In the genomic region with DNA sequence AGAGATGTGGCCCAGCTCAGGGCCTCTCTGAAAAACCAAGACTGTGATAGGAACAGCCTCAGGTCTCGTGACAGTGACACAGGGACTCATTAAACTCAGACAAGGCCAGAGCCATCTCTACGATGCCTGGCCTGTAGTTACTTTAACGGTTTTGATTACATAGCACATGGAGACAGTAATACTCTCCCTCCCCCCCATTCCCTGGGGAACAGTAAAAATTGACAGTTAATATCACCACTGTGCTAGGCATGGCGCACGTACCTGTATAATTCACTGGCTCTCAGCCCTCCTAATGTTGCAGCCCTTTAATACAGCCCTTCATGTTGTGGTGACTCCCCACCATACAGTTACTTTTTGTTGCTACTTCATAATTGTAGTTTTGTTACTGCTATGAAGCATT, we compare ENCODE assay signal across 19 mouse cellular contexts. TPM values are rescaled to one million over a fixed set of nuclear protein-coding genes. Genes with fewer than 3 reads are reported as not detected.
DNase-seq lines count a peak whose midpoint lies in the region; ATAC-seq and TF ChIP-seq lines count a peak whose summit lies in the region.
"Had no signal": no experiment of that assay in that cellular context is flagged by ENCODE, and none has a peak within 500 bp of the region (broad histone marks: within the 10 kb centered on the region; RNA-seq: fewer than 3 reads in every experiment).

No protein-coding gene starts in this region.

- peak overlapping the region; percentile 84 for H3K27ac ChIP-seq in forebrain, embryonic 13.5 days
- no peak overlapping the region for H3K27ac ChIP-seq in forebrain, embryonic 14.5 days (ENCODE audit: low read depth, low read length)
- peak overlapping the region; percentile 67 for H3K27ac ChIP-seq in midbrain, embryonic 14.5 days (replicated peaks; ENCODE audit: low read depth, low read length)
- H3K27ac ChIP-seq in midbrain, embryonic 11.5 days (ENCODE audit: low read depth, low read length) = no peak overlapping the region
- H3K27ac ChIP-seq in hindbrain, embryonic 15.5 days (replicated peaks) = 0 out of 2 replicates have a peak overlapping the region, but pooled peaks have one; percentile 53
- H3K27ac ChIP-seq in neural tube, embryonic 14.5 days (ENCODE audit: low read depth, low read length) = peak overlapping the region; percentile 80
- no peak overlapping the region for H3K27ac ChIP-seq in thymus, adult 2 months (ENCODE audit: control insufficient read depth, insufficient read depth, low read length)
- H3K27ac ChIP-seq: intestine, embryonic 15.5 days; liver, embryonic 12.5 days had no signal

- H3K27me3 ChIP-seq in forebrain, embryonic 13.5 days = no peaks in the 10 kb centered on the region
- no peaks in the 10 kb centered on the region for H3K27me3 ChIP-seq in forebrain, embryonic 14.5 days (replicated peaks; ENCODE audit: control insufficient read depth, insufficient read depth, low read length)
- no peaks in the 10 kb centered on the region for H3K27me3 ChIP-seq in midbrain, embryonic 14.5 days (ENCODE audit: control insufficient read depth, insufficient read depth, low read length)
- no peaks in the 10 kb centered on the region for H3K27me3 ChIP-seq in midbrain, embryonic 11.5 days (ENCODE audit: control insufficient read depth, insufficient read depth, low read length)
- no peaks in the 10 kb centered on the region for H3K27me3 ChIP-seq in hindbrain, embryonic 15.5 days
- H3K27me3 ChIP-seq in neural tube, embryonic 14.5 days (ENCODE audit: control insufficient read depth, insufficient read depth, low read length) = no peaks in the 10 kb centered on the region
- H3K27me3 ChIP-seq in thymus, adult 2 months (ENCODE audit: control insufficient read depth, insufficient read depth, low read length) = no peaks in the 10 kb centered on the region
- H3K27me3 ChIP-seq: intestine, embryonic 15.5 days; liver, embryonic 12.5 days had no signal

- WGBS in forebrain, embryonic 13.5 days = 83% methylated on average over 5 of the region's 5 CpGs
- WGBS in forebrain, embryonic 14.5 days = 86% methylated on average over 5 of the region's 5 CpGs
- 68% methylated on average over 5 of the region's 5 CpGs for WGBS in midbrain, embryonic 14.5 days
- WGBS in midbrain, embryonic 11.5 days = 86% methylated on average over 5 of the region's 5 CpGs
- 49% methylated on average over 5 of the region's 5 CpGs for WGBS in hindbrain, embryonic 15.5 days
- WGBS in neural tube, embryonic 14.5 days = 35% methylated on average over 5 of the region's 5 CpGs
- 95% methylated on average over 5 of the region's 5 CpGs for WGBS in thymus, adult 2 months

- H3K4me3 ChIP-seq in forebrain, embryonic 13.5 days = no peak overlapping the region
- H3K4me3 ChIP-seq in forebrain, embryonic 14.5 days (ENCODE audit: low read depth, low read length) = no peak overlapping the region
- H3K4me3 ChIP-seq in midbrain, embryonic 14.5 days (replicated peaks; ENCODE audit: low read depth, low read length) = no peak overlapping the region
- H3K4me3 ChIP-seq in midbrain, embryonic 11.5 days (ENCODE audit: low read depth, low read length) = no peak overlapping the region
- H3K4me3 ChIP-seq in hindbrain, embryonic 15.5 days = no peak overlapping the region
- no peak overlapping the region for H3K4me3 ChIP-seq in neural tube, embryonic 14.5 days (ENCODE audit: low read depth, low read length)
- no peak overlapping the region for H3K4me3 ChIP-seq in thymus, adult 2 months (ENCODE audit: control insufficient read depth, insufficient read depth, low read length)
- H3K4me3 ChIP-seq: intestine, embryonic 15.5 days; liver, embryonic 12.5 days had no signal

- H3K9me3 ChIP-seq in forebrain, embryonic 13.5 days (replicated peaks) = no peaks in the 10 kb centered on the region
- H3K9me3 ChIP-seq in forebrain, embryonic 14.5 days (replicated peaks; ENCODE audit: control insufficient read depth, low read length) = no peaks in the 10 kb centered on the region
- no peaks in the 10 kb centered on the region for H3K9me3 ChIP-seq in midbrain, embryonic 14.5 days (ENCODE audit: control insufficient read depth, low read length)
- H3K9me3 ChIP-seq in midbrain, embryonic 11.5 days (ENCODE audit: control insufficient read depth, low read length) = no peaks in the 10 kb centered on the region
- no peaks in the 10 kb centered on the region for H3K9me3 ChIP-seq in hindbrain, embryonic 15.5 days
- no peaks in the 10 kb centered on the region for H3K9me3 ChIP-seq in neural tube, embryonic 14.5 days (ENCODE audit: control insufficient read depth, low read length)
- H3K9me3 ChIP-seq: intestine, embryonic 15.5 days; liver, embryonic 12.5 days had no signal

- no peak for TF ChIP-seq CTCF in thymus, adult 2 months (IDR thresholded peaks at IDR 0.05; ENCODE audit: borderline replicate concordance, control insufficient read depth, extremely low read depth, insufficient read depth, low read length, poor library complexity)

- H3K36me3 ChIP-seq in forebrain, embryonic 13.5 days (ENCODE audit: poor library complexity, severe bottlenecking) = peaks cover 59% of the 10 kb centered on the region
- H3K36me3 ChIP-seq in forebrain, embryonic 14.5 days (ENCODE audit: control insufficient read depth, insufficient read depth, low read length) = peaks cover 59% of the 10 kb centered on the region
- H3K36me3 ChIP-seq in midbrain, embryonic 14.5 days (ENCODE audit: control insufficient read depth, insufficient read depth, low read length) = peaks cover 52% of the 10 kb centered on the region
- H3K36me3 ChIP-seq in midbrain, embryonic 11.5 days (ENCODE audit: control insufficient read depth, insufficient read depth, low read length) = peaks cover 7% of the 10 kb centered on the region
- peaks cover 30% of the 10 kb centered on the region for H3K36me3 ChIP-seq in hindbrain, embryonic 15.5 days
- H3K36me3 ChIP-seq in neural tube, embryonic 14.5 days (ENCODE audit: control insufficient read depth, insufficient read depth, low read length) = peaks cover 27% of the 10 kb centered on the region
- peaks cover 44% of the 10 kb centered on the region for H3K36me3 ChIP-seq in thymus, adult 2 months (ENCODE audit: control insufficient read depth, insufficient read depth, low read length)

- no peak overlapping the region for H3K4me2 ChIP-seq in forebrain, embryonic 13.5 days
- H3K4me2 ChIP-seq in forebrain, embryonic 14.5 days (ENCODE audit: low read length) = no peak overlapping the region
- no peak overlapping the region for H3K4me2 ChIP-seq in midbrain, embryonic 14.5 days (ENCODE audit: low read length)
- no peak overlapping the region for H3K4me2 ChIP-seq in midbrain, embryonic 11.5 days
- no peak overlapping the region for H3K4me2 ChIP-seq in hindbrain, embryonic 15.5 days
- H3K4me2 ChIP-seq in neural tube, embryonic 14.5 days (ENCODE audit: low read depth, low read length) = no peak overlapping the region
- H3K4me2 ChIP-seq: intestine, embryonic 15.5 days; liver, embryonic 12.5 days had no signal

- H3K9ac ChIP-seq in forebrain, embryonic 13.5 days = no peak overlapping the region
- H3K9ac ChIP-seq in forebrain, embryonic 14.5 days (ENCODE audit: low read length) = no peak overlapping the region
- H3K9ac ChIP-seq in midbrain, embryonic 14.5 days (replicated peaks; ENCODE audit: low read length) = no peak overlapping the region
- H3K9ac ChIP-seq in midbrain, embryonic 11.5 days (ENCODE audit: low read length) = no peak overlapping the region
- H3K9ac ChIP-seq in hindbrain, embryonic 15.5 days = no peak overlapping the region
- H3K9ac ChIP-seq in neural tube, embryonic 14.5 days (replicated peaks; ENCODE audit: low read depth, low read length) = no peak overlapping the region
- H3K9ac ChIP-seq: intestine, embryonic 15.5 days; liver, embryonic 12.5 days had no signal

- no peak for DNase-seq in forebrain, embryonic 14.5 days (ENCODE audit: low spot score)
- DNase-seq in midbrain, embryonic 14.5 days = no peak
- no peak for DNase-seq in midbrain, embryonic 11.5 days (ENCODE audit: low spot score, missing footprints)
- DNase-seq in urinary bladder, adult 2 months (ENCODE audit: low spot score) = no peak
- no peak for DNase-seq in thymus, adult 2 months
- DNase-seq: adrenal gland, postnatal 36 days; cerebellum, adult 9-10 months; heart, postnatal 4 days; kidney, adult 8-10 months; kidney, postnatal 10 days; lung, adult 18-20 months; lung, postnatal 14 days; thymus, adult 18-20 months; thymus, postnatal 4 days had no signal

- H3K4me1 ChIP-seq in forebrain, embryonic 13.5 days = peaks cover 22% of the 10 kb centered on the region
- peaks cover 6% of the 10 kb centered on the region for H3K4me1 ChIP-seq in forebrain, embryonic 14.5 days (ENCODE audit: control insufficient read depth, insufficient read depth, low read length)
- no peaks in the 10 kb centered on the region for H3K4me1 ChIP-seq in midbrain, embryonic 14.5 days (ENCODE audit: control insufficient read depth, insufficient read depth, low read length)
- H3K4me1 ChIP-seq in midbrain, embryonic 11.5 days (ENCODE audit: control insufficient read depth, insufficient read depth, low read length) = no peaks in the 10 kb centered on the region
- peaks cover 21% of the 10 kb centered on the region for H3K4me1 ChIP-seq in hindbrain, embryonic 15.5 days (replicated peaks)
- H3K4me1 ChIP-seq in neural tube, embryonic 14.5 days (ENCODE audit: control insufficient read depth, insufficient read depth, low read length) = peaks cover 25% of the 10 kb centered on the region
- no peaks in the 10 kb centered on the region for H3K4me1 ChIP-seq in thymus, adult 2 months (replicated peaks; ENCODE audit: control insufficient read depth, insufficient read depth, low read length)

- no peak for TF ChIP-seq POLR2A in thymus, adult 2 months (IDR thresholded peaks at IDR 0.05; ENCODE audit: control insufficient read depth, extremely low read depth, insufficient read depth, low read length, poor library complexity)

- ATAC-seq in forebrain, embryonic 13.5 days = no peak
- ATAC-seq in forebrain, embryonic 14.5 days = no peak
- no peak for ATAC-seq in midbrain, embryonic 14.5 days (ENCODE audit: low FRiP score, low TSS enrichment)
- ATAC-seq in midbrain, embryonic 11.5 days (ENCODE audit: low FRiP score) = no peak
- ATAC-seq in hindbrain, embryonic 15.5 days (ENCODE audit: low FRiP score, low read depth) = no peak
- ATAC-seq in neural tube, embryonic 14.5 days (ENCODE audit: low read depth) = peak; percentile 63; the same call in 1 of the 2 replicates
- ATAC-seq: intestine, embryonic 15.5 days; liver, embryonic 12.5 days had no signal

RNA-seq across cellular contexts. Expression of gene Plcg2, which starts 52.6 kb away (rescaled TPM):
- polyA plus RNA-seq in forebrain, embryonic 13.5 days (2015; fragmentation: Nextera tagmentation; extraction: Ambion mirVana) = 0.84 and 1.0 TPM in 2 replicates
- 0.45 and 0.58 TPM in 2 replicates for polyA plus RNA-seq in forebrain, embryonic 14.5 days (2014; fragmentation: Nextera tagmentation; extraction: Ambion mirVana)
- polyA plus RNA-seq in midbrain, embryonic 14.5 days (2014; fragmentation: Nextera tagmentation; extraction: Ambion mirVana) = 0.62 and 1.2 TPM in 2 replicates
- 2.2 and 2.3 TPM in 2 replicates for polyA plus RNA-seq in midbrain, embryonic 11.5 days (2014; fragmentation: Nextera tagmentation; extraction: Ambion mirVana)
- polyA plus RNA-seq in hindbrain, embryonic 15.5 days (2015; fragmentation: Nextera tagmentation; extraction: Ambion mirVana) = 1.4 and 1.6 TPM in 2 replicates
- polyA plus RNA-seq in neural tube, embryonic 14.5 days (2014; fragmentation: Nextera tagmentation; extraction: Ambion mirVana) = 0.50 and 0.93 TPM in 2 replicates
- polyA plus RNA-seq in urinary bladder, adult 2 months (2012; rRNA removed) = 7.2 and 9.6 TPM in 2 replicates
- polyA plus RNA-seq in thymus, adult 2 months (2012; rRNA removed) = 9.0 and 10.7 TPM in 2 replicates

Comparison
In these comparisons a context has a peak if more than half of its experiments do, and no peak if none do; other contexts are left out.
1. H3K27ac ChIP-seq: peak in forebrain, embryonic 13.5 days (single experiment), midbrain, embryonic 14.5 days (single experiment), hindbrain, embryonic 15.5 days (single experiment) and neural tube, embryonic 14.5 days (single experiment); none in forebrain, embryonic 14.5 days (single experiment), midbrain, embryonic 11.5 days (single experiment) and thymus, adult 2 months (single experiment).